Mouse (Mus musculus): ENCODE measurements at regions not wholly inside any gene's neighbourhood (a gene's known extent, or its start where the extent isn't known, plus 50 kb on each side); places are given as distances from the start of the nearest gene placed in this dataset.

DNA sequence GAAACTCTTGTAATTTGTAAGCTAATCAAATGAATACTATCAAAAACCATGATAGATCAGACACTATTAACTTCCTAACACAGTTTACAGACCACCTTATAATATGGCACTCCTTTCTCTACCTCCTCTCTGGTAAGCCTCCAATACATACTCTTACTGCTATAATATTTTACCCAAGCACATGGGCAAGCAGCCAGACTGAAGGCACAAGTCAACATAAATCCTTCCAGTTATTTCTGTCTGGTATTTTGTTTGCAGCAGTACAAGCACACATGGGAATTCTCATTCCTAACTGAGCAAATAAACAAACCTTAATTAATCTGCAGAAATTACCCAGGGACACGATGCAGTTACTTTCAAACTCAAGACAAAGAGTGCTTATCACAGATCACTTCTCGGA lies 210.7 kb upstream of the Zc3h12c start:
- DNase-seq (ENCODE audit: low spot score), result no peak

- no peak for DNase-seq (ENCODE audit: low spot score)
Observed at GRCm38 (mm10) chr9:52377761-52378160, 209.4 kb upstream of the Zc3h12c start.

DNA sequence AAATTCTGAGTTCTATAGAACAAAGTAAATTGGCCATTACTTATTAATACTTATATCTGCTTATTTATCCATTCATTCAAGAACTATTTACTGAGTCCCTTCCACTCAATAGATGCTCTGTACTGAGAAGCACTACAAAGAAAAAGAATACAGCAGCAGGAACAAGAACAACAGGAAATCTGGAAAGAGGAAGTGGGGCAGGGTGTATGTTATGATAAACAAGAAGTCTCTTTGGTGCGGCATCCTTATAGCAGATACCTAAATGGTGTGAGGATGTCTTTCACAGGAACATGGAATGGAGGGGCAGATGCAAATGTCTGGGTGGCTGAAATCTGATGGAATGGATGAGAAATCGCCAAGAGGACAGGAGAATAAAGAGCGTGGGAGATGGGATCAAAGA lies 208.5 kb upstream of the Zc3h12c start:
- no peak for DNase-seq (ENCODE audit: low spot score)

GRCm38 (mm10) chr9:52371296-52371695 lies 202.9 kb upstream of the Zc3h12c start:
- no peak for DNase-seq (ENCODE audit: low spot score)

- no peak for DNase-seq (ENCODE audit: low spot score)
Observed at GRCm38 (mm10) chr9:52368911-52369310, 200.5 kb upstream of the Zc3h12c start.

DNA sequence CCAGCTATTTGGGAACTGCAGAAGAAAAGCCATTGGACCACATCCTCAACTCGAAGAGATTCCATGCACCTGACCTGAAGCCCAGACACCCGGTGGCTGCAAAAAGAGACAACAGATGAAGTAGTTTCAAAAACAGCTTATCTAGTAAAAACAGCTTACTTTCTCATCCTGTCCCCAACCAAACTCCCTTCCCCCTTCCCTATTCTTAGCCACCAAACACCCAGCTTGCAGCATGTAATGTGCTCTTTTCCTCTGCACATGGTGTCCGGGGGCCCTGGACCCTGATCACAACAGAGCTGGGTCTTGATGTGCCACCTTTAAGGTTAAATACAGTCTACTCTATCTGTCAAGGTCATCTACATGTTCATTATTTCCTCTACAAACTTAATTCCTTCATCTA lies 199.7 kb upstream of the Zc3h12c start:
- no peak for DNase-seq (ENCODE audit: low spot score)

DNA sequence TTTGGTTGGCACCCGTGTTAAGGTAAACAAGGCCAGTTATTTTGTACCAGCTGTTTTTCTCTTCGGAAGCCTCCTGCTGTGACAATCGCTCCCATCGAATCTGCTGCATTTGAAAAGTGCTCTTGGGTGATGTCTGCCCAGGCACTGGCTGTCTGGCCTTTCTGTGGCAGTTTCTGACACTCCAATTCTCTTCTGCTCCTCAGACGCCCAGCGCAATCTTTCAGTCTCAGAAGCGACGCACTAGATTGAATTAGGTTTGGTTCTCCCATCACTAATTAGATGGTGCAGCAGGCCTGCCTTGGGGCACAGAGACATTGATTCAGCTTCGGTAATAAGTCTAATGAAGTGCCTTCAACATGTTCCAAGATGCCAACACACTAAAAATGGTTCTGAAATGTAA lies 197.7 kb upstream of the Zc3h12c start:
- no peak for DNase-seq (ENCODE audit: low spot score)

DNA sequence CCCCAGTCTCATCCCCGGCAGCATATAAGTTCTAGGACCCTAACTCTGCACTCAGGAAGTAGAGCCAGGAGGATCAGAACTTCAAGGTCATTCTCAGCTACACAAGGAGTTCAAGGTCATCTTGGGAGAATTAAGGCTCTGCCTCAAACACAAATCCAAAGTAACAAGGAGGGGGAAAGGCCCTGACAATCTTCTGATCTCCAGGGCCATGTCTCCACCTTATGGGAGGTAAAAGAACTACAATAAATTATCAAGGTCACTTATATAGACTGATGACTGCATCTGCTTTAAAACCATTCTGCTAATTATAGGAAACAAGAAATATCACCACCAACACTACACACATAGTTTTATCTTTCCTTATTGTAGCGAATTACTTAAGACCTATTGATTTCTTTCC lies 193.2 kb upstream of the Zc3h12c start:
- no peak for DNase-seq (ENCODE audit: low spot score)

- no peak for DNase-seq (ENCODE audit: low spot score)
Observed at GRCm38 (mm10) chr9:52359416-52359815, 191.0 kb upstream of the Zc3h12c start.

GRCm38 (mm10) chr9:52356549-52356948 lies 188.2 kb upstream of the Zc3h12c start:
- no peak for DNase-seq (ENCODE audit: low spot score)

DNA sequence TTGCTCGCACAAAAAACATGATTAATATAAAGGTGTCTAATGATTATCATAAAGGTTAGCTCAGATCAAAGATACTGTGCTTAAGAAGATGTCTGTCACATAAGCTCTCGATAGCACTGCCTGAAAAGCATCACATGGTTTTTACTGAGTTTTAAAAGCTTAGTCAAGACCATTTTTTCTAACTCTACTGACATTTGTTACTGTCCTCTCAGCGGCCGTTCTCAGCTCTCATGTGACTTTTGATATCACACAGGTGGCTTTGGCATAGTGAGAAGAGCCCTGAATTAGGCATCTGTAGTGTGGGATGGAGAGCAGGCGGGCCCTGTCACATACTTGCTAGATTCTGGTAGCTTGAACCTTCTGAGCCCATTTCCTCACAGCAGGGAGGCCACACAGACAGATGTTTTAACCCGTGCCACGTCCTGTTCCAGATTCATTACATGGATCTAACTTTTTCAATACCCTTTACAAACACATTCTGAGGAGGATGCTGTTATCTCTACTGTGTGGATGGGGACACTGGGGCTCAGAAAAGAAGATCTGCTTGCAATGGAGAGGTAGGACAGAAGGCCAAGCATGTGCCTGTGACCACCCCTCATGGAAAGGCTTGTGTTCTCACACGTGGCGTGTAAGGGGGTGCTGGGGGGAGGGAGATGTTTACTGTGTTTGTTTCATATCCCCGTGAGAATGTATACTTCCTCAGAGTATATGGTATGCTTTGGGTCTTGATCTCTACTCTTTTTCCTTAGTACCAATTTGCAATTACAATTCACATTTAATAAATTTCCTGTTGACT lies 187.0 kb upstream of the Zc3h12c start:
- DNase-seq (ENCODE audit: low spot score), result no peak

DNA sequence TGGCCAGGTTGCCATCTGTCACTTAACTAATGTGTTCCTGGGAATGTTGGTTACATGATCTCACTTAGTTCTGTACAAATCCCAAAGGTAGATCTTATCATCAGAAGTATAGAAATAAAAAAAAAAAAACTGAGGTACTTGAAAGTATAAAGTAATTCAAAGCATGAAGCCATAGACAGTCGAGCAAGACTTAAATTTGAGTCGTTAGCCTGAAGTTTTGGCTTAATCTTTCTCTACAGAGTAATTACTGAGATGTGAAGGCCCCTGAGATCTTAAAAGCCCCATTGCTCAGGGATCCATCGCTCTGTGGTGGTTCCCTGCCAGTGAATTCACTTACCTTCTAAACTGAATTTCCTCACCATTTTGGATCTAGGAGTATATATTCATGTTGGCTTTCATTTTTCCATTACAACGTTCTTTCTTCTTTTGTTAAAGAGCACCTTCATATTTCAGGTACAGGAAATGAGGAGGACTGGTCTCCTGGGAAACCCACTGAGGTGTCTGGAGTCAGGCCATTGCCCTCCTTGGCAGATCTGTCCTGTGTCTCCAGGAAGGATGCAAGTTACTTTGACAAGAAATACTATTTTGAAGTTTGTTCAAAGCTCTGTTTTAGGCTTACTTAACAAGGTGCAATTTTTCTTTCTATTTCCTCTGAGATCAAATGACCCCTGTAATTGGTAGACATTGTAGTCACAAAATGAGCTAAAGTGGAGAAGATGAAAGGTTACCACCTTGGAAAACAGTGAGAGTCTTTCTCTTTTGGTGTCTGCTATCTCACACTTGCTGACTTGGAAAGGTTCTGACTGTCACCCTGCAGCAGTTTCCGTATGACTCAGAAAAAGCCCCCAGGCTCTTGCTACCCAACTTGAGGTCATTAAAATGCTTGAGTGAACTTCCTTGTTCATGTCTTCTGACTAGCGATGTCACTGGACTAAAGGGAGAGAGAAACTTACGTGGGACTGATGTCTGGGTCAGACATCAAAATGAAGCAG lies 180.5 kb upstream of the Zc3h12c start:
- DNase-seq (ENCODE audit: low spot score), result no peak

- DNase-seq (ENCODE audit: low spot score), result no peak
Observed at GRCm38 (mm10) chr9:52344177-52344877, 176.0 kb upstream of the Zc3h12c start.

- DNase-seq (ENCODE audit: low spot score), result no peak
Observed at GRCm38 (mm10) chr9:52341029-52341428, 172.7 kb upstream of the Zc3h12c start.

GRCm38 (mm10) chr9:52337786-52338322 lies 169.5 kb upstream of the Zc3h12c start:
- DNase-seq (ENCODE audit: low spot score), result no peak

GRCm38 (mm10) chr9:52334767-52335166 lies 166.4 kb upstream of the Zc3h12c start:
- no peak for DNase-seq (ENCODE audit: low spot score)

GRCm38 (mm10) chr9:52333884-52334283 lies 165.5 kb upstream of the Zc3h12c start:
- DNase-seq (ENCODE audit: low spot score), result no peak

DNA sequence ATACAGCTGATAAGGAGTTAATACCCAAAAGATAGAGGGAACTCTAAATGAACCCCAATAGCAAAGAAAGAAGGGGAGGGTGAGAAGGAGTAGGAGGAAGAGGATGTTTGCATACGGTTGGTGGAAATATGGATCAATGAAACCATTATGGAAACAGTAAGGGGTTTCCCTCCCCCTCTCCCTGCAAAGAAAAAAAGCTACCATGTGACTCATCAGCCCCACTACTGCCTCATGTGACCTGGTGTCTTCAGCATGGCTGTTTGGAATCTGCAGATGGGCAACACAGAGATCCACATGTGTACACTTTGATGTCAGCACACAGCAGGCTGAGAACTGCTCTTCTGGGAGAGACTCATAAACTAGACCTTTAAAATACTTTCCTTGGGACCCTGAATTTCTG lies 163.4 kb upstream of the Zc3h12c start:
- no peak for DNase-seq (ENCODE audit: low spot score)

DNA sequence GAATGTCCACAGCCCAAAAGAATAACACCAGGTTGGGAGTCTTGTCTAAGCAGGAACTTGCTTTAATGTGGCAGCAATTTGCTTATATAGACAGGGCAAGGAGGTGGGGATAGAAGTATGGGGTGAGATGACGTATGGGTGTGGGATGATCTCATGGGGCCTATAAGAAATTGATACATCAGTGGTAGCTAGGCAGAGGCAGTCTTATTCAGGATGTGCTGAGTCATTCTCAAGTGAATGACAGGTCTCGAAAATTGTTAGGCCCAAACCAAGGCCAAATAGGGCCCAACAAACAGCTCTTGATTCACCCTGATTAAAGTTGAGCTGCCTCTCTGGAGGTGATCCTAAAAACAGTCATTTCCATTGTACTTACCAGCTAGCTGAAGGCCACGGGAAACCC lies 162.3 kb upstream of the Zc3h12c start:
- DNase-seq (ENCODE audit: low spot score), result no peak

- DNase-seq (ENCODE audit: low spot score), result no peak
Observed at GRCm38 (mm10) chr9:52324347-52324746, 156.0 kb upstream of the Zc3h12c start.

GRCm38 (mm10) chr9:52323757-52324156 lies 155.4 kb upstream of the Zc3h12c start:
- no peak for DNase-seq (ENCODE audit: low spot score)

All from thymus, postnatal 0 days (tissue).